Mouse (Mus musculus): ENCODE results near the gene Gcgr. TPM values are rescaled to one million over a fixed set of nuclear protein-coding genes. Genes with fewer than 3 reads are reported as not detected.

The Gcgr gene
- polyA plus RNA-seq, 1 experiment from 2014 or later, result 1.9 TPM

DNA sequence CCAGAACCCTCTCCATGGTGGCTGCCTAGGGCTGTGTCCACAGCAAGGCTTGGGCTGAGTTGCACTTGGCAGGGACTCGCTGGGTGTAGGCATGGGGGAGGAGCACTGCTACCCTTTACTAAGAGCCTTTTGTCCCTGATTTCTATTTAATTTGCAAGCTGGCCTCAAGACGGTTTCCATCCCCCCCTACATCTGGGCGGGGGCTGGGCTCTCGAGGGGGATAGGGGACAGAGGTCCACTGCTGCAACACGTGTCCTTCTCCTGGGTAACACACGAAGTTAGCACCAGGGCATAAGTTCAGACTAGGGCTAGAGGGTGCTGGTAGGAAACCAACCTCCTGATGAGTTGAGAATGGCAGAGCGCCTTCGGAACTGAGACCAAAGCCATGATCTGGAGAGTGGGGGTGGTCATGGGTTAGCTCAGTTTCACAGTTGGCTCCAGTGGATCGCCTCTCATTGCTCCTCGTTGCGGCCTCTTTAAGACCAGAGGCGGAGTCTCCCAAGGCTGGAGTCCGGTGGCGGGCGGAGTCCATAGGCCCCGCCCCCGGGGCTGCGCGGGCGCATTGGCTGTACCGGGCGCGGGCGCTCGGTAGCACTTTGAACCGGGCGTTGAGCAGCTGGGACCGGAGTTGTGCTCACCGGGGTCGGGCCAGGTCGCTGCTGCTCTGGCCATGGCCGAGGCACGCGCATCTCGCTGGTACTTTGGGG is 39.0 kb upstream of the Gcgr start, which contains the start of gene Slc25a10:
Slc25a10 (plus strand) TSS at position 524 of the 707 bp plus-strand sequence.
- peak within 1 kb of the TSS; percentile 78 for H3K9ac ChIP-seq (replicated peaks; ENCODE audit: low read depth, low read length)
- no peaks in the 10 kb centered on the region for H3K9me3 ChIP-seq (ENCODE audit: control insufficient read depth, low read depth, low read length)
- peak within 1 kb of the TSS; percentile 83 for H3K27ac ChIP-seq (ENCODE audit: low read length)
- peak within 1 kb of the TSS; percentile 91 for H3K4me3 ChIP-seq (ENCODE audit: low read depth, low read length)
- peak; percentile 88 for ATAC-seq (ENCODE audit: insufficient number of reproducible peaks, insufficient read depth, low FRiP score, low read depth)
- H3K4me2 ChIP-seq (replicated peaks; ENCODE audit: low read depth, low read length), result peak within 1 kb of the TSS; percentile 91
- WGBS, result under 1% methylated on average over 35 of the region's 35 CpGs
- H3K27me3 ChIP-seq (ENCODE audit: control insufficient read depth, insufficient read depth, low read length), result no peaks in the 10 kb centered on the region
- H3K4me1 ChIP-seq (ENCODE audit: control insufficient read depth, insufficient read depth, low read length), result peaks cover 22% of the 10 kb centered on the region
- H3K36me3 ChIP-seq (ENCODE audit: control insufficient read depth, insufficient read depth, low read length), result peaks cover 55% of the 10 kb centered on the region

DNA sequence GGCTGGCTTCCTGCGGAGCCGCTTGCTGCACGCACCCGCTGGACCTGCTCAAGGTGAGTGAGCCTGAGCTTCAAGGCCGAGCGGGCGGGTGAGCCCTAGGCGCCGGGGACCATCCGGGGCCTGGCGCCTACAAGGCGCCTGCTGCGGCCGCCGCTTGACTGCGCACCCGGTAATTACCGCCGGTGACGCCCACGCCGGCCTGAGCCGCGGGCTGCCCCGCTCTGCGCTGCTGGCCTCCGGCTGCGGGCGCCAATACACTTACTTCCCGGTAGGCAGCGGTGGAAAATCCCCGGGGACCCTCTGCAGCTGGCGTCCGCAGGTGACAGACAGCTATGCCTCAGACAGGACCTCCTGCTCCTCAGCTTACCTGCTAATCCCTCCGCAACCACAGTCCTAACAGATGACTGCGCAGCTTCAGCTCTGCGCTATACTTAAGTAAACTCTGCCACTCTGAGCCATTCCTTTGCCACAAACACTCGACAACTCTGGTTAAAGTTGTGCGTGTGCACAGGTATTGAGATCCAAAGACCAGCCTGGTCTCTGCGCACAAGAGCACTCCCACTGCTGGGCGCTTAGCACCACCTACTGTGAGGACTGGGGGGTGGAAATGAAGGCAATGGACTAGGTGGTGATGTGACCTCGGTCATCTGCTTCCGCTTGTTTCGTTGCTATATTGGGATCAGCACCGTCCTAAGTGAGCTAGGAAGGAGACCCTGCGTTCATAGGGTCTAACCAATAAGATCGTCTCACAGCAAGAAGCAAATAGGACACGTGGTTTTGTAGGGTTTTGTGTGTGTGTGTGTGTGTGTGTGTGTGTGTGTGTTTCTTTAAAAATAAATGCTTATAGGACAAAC is 38.2 kb upstream of the Gcgr start:
- Histone ChIP-seq H3K4me2 (replicated peaks; ENCODE audit: low read depth, low read length) (peak overlapping the region; percentile 91), H3K36me3 (ENCODE audit: control insufficient read depth, insufficient read depth, low read length) (peaks cover 55% of the 10 kb centered on the region), H3K9me3 (ENCODE audit: control insufficient read depth, low read depth, low read length) (no peaks in the 10 kb centered on the region), H3K4me1 (ENCODE audit: control insufficient read depth, insufficient read depth, low read length) (peaks cover 22% of the 10 kb centered on the region), H3K27ac (ENCODE audit: low read length) (peak overlapping the region; percentile 83), H3K9ac (replicated peaks; ENCODE audit: low read depth, low read length) (peak overlapping the region; percentile 78), H3K27me3 (ENCODE audit: control insufficient read depth, insufficient read depth, low read length) (no peaks in the 10 kb centered on the region), H3K4me3 (ENCODE audit: low read depth, low read length) (peak overlapping the region; percentile 91)
- ATAC-seq (ENCODE audit: insufficient number of reproducible peaks, insufficient read depth, low FRiP score, low read depth), result peak; percentile 14; the same call in 1 of the 2 replicates
- under 1% methylated on average over 47 of the region's 48 CpGs for WGBS

DNA sequence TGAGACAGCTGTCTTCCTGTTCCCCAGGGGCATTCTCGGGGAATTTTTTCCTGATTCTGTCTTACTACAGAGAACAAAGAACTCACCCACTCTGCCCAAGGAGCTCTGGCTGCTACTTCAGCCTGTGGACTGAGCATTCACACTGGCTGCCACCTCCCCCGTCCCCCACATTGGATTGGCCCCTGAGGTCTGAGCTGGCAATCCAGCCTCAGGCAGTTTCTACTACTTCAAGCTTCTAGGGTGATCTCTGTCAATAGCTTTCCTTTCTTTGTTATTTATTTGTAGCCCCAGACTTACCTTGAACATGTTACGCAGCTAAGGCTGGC is 37.7 kb upstream of the Gcgr start:
- Histone ChIP-seq H3K36me3 (ENCODE audit: control insufficient read depth, insufficient read depth, low read length) (peaks cover 49% of the 10 kb centered on the region), H3K9me3 (ENCODE audit: control insufficient read depth, low read depth, low read length) (no peaks in the 10 kb centered on the region), H3K27ac (ENCODE audit: low read length) (peak overlapping the region; percentile 83; the same call in 1 of the 2 replicates), H3K4me1 (ENCODE audit: control insufficient read depth, insufficient read depth, low read length) (peaks cover 22% of the 10 kb centered on the region), H3K4me2 (replicated peaks; ENCODE audit: low read depth, low read length) (peak overlapping the region; percentile 91), H3K4me3 (ENCODE audit: low read depth, low read length) (peak overlapping the region; percentile 91), H3K27me3 (ENCODE audit: control insufficient read depth, insufficient read depth, low read length) (no peaks in the 10 kb centered on the region), H3K9ac (replicated peaks; ENCODE audit: low read depth, low read length) (no peak overlapping the region)
- WGBS, result 26% methylated on average over 3 of the region's 3 CpGs
- no peak for ATAC-seq (ENCODE audit: insufficient number of reproducible peaks, insufficient read depth, low FRiP score, low read depth)

DNA sequence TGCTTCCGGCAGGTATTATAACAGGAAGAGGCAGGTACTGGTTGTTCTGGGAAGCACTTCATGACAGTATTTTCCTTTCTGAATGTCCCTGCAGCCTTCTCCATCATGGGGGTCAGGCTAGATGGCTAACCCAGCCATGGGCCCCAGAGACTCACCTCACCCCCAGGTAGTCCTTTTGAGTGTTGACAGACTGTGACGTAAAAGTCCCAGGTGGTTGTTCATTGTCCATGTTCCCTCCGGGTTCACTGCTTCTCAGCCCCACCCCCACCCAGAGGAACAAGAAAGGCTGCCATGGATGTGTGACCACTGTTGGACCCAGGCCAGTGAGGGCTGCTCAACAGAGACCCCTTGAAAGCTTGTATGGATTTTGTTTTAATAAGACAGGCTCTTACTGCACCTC is 37.1 kb upstream of the Gcgr start:
- 44% methylated on average over 3 of the region's 3 CpGs for WGBS
- no peaks in the 10 kb centered on the region for H3K9me3 ChIP-seq (ENCODE audit: control insufficient read depth, low read depth, low read length)
- peak overlapping the region; percentile 91 for H3K4me2 ChIP-seq (replicated peaks; ENCODE audit: low read depth, low read length)
- H3K9ac ChIP-seq (replicated peaks; ENCODE audit: low read depth, low read length), result no peak overlapping the region
- no peak overlapping the region; the same call in 1 of the 2 replicates for H3K27ac ChIP-seq (ENCODE audit: low read length)
- ATAC-seq (ENCODE audit: insufficient number of reproducible peaks, insufficient read depth, low FRiP score, low read depth), result no peak
- peaks cover 22% of the 10 kb centered on the region for H3K4me1 ChIP-seq (ENCODE audit: control insufficient read depth, insufficient read depth, low read length)
- peaks cover 47% of the 10 kb centered on the region for H3K36me3 ChIP-seq (ENCODE audit: control insufficient read depth, insufficient read depth, low read length)
- H3K4me3 ChIP-seq (ENCODE audit: low read depth, low read length), result peak overlapping the region; percentile 91
- no peaks in the 10 kb centered on the region for H3K27me3 ChIP-seq (ENCODE audit: control insufficient read depth, insufficient read depth, low read length)

DNA sequence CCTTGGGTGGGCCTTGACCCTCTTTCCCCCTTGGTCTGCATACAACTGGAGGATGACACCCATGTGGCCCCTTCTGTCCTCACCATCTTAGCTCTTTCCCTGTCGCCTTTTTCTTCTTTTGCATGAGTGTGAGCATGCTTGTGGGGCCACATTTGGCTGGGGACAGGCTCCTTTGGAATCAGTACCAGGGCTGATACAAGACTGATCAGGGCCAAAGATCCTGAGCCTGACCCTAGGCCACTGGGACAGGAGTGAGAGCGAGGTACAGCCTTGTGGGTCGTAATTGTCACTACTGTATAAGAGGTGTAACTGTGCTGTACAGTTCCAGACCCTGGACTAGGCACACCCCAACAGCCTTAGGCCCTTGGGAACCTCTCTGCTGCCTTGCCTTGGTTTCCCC is 36.6 kb upstream of the Gcgr start:
- H3K9me3 ChIP-seq (ENCODE audit: control insufficient read depth, low read depth, low read length), result no peaks in the 10 kb centered on the region
- WGBS, result 75% methylated on average over 3 of the region's 3 CpGs
- no peak overlapping the region for H3K9ac ChIP-seq (replicated peaks; ENCODE audit: low read depth, low read length)
- no peaks in the 10 kb centered on the region for H3K27me3 ChIP-seq (ENCODE audit: control insufficient read depth, insufficient read depth, low read length)
- H3K27ac ChIP-seq (ENCODE audit: low read length), result no peak overlapping the region
- peak overlapping the region; percentile 91; the same call in 1 of the 2 replicates for H3K4me2 ChIP-seq (replicated peaks; ENCODE audit: low read depth, low read length)
- no peak for ATAC-seq (ENCODE audit: insufficient number of reproducible peaks, insufficient read depth, low FRiP score, low read depth)
- H3K36me3 ChIP-seq (ENCODE audit: control insufficient read depth, insufficient read depth, low read length), result peaks cover 47% of the 10 kb centered on the region
- no peak overlapping the region for H3K4me3 ChIP-seq (ENCODE audit: low read depth, low read length)
- peaks cover 22% of the 10 kb centered on the region for H3K4me1 ChIP-seq (ENCODE audit: control insufficient read depth, insufficient read depth, low read length)

DNA sequence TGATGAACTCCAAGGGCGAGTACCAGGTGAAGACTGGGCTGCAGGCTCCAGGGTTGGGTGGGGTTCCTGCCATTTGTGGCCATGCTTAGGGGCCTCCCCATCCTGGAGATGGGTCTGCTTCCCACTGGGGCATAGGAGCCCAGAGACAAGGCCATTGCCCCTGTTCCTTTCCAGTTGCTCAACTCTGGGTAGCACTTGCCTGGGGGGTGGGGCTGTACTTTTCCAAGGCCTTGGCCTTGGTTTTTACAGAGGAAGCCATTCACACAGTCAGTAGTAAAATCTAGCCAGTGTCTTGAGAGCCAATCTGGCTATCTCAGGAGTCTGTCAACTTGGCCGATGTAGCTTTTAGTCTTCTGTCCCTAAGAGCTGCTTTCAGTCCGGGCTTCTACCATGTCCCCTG is 33.1 kb upstream of the Gcgr start:
- H3K36me3 ChIP-seq (ENCODE audit: control insufficient read depth, insufficient read depth, low read length), result peaks cover 38% of the 10 kb centered on the region
- H3K27me3 ChIP-seq (ENCODE audit: control insufficient read depth, insufficient read depth, low read length), result no peaks in the 10 kb centered on the region
- ATAC-seq (ENCODE audit: insufficient number of reproducible peaks, insufficient read depth, low FRiP score, low read depth), result no peak
- H3K9ac ChIP-seq (replicated peaks; ENCODE audit: low read depth, low read length), result no peak overlapping the region
- H3K9me3 ChIP-seq (ENCODE audit: control insufficient read depth, low read depth, low read length), result no peaks in the 10 kb centered on the region
- H3K4me3 ChIP-seq (ENCODE audit: low read depth, low read length), result no peak overlapping the region
- 90% methylated on average over 3 of the region's 3 CpGs for WGBS
- H3K27ac ChIP-seq (ENCODE audit: low read length), result no peak overlapping the region
- peaks cover 10% of the 10 kb centered on the region for H3K4me1 ChIP-seq (ENCODE audit: control insufficient read depth, insufficient read depth, low read length)
- H3K4me2 ChIP-seq (replicated peaks; ENCODE audit: low read depth, low read length), result no peak overlapping the region

DNA sequence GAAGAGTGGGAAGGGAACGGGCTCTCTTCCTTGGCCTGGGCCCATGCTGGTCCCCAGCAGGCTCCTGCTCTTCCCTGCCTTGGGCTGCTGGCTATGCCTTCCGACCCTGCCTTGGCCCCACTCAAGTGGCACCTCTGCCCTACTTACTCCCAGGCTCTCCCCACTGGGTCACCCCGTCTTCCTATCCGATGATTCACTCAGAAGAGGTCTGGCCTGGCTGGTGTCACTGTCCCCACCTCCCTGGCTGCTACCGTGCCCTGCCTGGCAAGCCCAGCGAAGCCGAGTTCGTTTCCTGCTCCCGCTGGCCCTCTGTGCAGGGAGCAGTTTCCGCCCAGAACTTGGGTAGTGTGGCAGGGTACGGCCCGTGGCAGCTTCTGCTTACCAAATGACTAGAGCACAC is 32.3 kb upstream of the Gcgr start:
- Histone ChIP-seq H3K4me3 (ENCODE audit: low read depth, low read length) (no peak overlapping the region), H3K36me3 (ENCODE audit: control insufficient read depth, insufficient read depth, low read length) (peaks cover 38% of the 10 kb centered on the region), H3K9ac (replicated peaks; ENCODE audit: low read depth, low read length) (no peak overlapping the region), H3K4me1 (ENCODE audit: control insufficient read depth, insufficient read depth, low read length) (peaks cover 5% of the 10 kb centered on the region), H3K4me2 (replicated peaks; ENCODE audit: low read depth, low read length) (no peak overlapping the region), H3K9me3 (ENCODE audit: control insufficient read depth, low read depth, low read length) (no peaks in the 10 kb centered on the region), H3K27ac (ENCODE audit: low read length) (no peak overlapping the region), H3K27me3 (ENCODE audit: control insufficient read depth, insufficient read depth, low read length) (no peaks in the 10 kb centered on the region)
- 93% methylated on average over 12 of the region's 12 CpGs for WGBS
- ATAC-seq (ENCODE audit: insufficient number of reproducible peaks, insufficient read depth, low FRiP score, low read depth), result no peak

DNA sequence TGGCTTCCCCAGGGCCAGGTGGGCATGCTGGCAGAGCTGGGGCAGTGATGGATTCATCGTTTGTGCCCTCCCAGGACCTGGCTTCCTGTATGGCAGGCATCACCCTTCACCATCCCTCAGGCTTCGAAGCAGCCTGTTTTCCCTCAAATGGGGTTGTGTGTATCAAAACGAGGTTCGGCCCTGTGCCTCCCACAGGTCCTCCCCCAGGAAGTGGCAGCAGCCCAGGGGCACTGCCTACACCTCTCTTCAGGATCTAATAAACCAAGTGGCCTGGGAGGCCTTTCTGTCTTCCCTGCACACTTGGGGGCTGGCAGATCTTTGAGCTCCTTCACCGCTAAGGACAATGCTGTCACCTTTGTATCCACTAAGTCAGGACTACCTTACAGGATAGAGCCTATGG is 31.6 kb upstream of the Gcgr start:
- peaks cover 38% of the 10 kb centered on the region for H3K36me3 ChIP-seq (ENCODE audit: control insufficient read depth, insufficient read depth, low read length)

More for the DNA sequence above, 31.6 kb upstream of the Gcgr start:
- 84% methylated on average over 5 of the region's 5 CpGs for WGBS
- H3K9ac ChIP-seq (replicated peaks; ENCODE audit: low read depth, low read length), result no peak overlapping the region
- no peaks in the 10 kb centered on the region for H3K9me3 ChIP-seq (ENCODE audit: control insufficient read depth, low read depth, low read length)
- no peak overlapping the region for H3K4me3 ChIP-seq (ENCODE audit: low read depth, low read length)
- no peaks in the 10 kb centered on the region for H3K27me3 ChIP-seq (ENCODE audit: control insufficient read depth, insufficient read depth, low read length)
- H3K27ac ChIP-seq (ENCODE audit: low read length), result no peak overlapping the region; the same call in 1 of the 2 replicates
- ATAC-seq (ENCODE audit: insufficient number of reproducible peaks, insufficient read depth, low FRiP score, low read depth), result no peak
- no peaks in the 10 kb centered on the region for H3K4me1 ChIP-seq (ENCODE audit: control insufficient read depth, insufficient read depth, low read length)
- no peak overlapping the region for H3K4me2 ChIP-seq (replicated peaks; ENCODE audit: low read depth, low read length)

All from stomach, embryonic 14.5 days (tissue).